Mouse (Mus musculus) bone marrow, adult 2 months (tissue): ENCODE data around the gene Fgf16. TPM values are rescaled to one million over a fixed set of nuclear protein-coding genes. Genes with fewer than 3 reads are reported as not detected.

Experiments used
- H3K27ac ChIP-seq: fragments of 200-500 bp; 2 replicates; pipeline ENCODE4 v1.5.1; 2012; ENCODE audit warnings: low read depth, mild to moderate bottlenecking, control low read depth, inconsistent platforms, low read length; ENCODE audit not compliant: control insufficient read depth, poor library complexity, insufficient read depth
- H3K4me1 ChIP-seq: fragments of 200-500 bp; 2 replicates; pipeline ENCODE4 v1.6.1; 2011; ENCODE audit warnings: low read length; ENCODE audit not compliant: control insufficient read depth, insufficient read depth
- H3K4me3 ChIP-seq: fragments of 200-500 bp; replicated peaks from 2 replicates; pipeline ENCODE3; 2011; ENCODE audit warnings: mild to moderate bottlenecking, low read depth, low read length, control low read depth; ENCODE audit not compliant: control insufficient read depth
- CTCF ChIP-seq: fragments of 200-500 bp; IDR thresholded peaks from 2 replicates; pipeline ENCODE4 v1.5.1; 2011; ENCODE audit warnings: low read length, control low read depth; ENCODE audit not compliant: control insufficient read depth, insufficient read depth
- POLR2A ChIP-seq: fragments of 200-500 bp; IDR thresholded peaks from 2 replicates; pipeline ENCODE4 v1.6.1; 2011; ENCODE audit warnings: low read depth, mild to moderate bottlenecking, control low read depth, low read length, borderline replicate concordance; ENCODE audit not compliant: control insufficient read depth
- WGBS: fragments of 180-500 bp; shearing (Covaris S2); methylation state at CpG from one replicate; pipeline ENCODE4 v1.1.7; 2018; 5-methylcytosine and 5-hydroxymethylcytosine counted together
- polyA plus RNA-seq: library from polyadenylated mRNA; stranded (reverse); fragments of >200 nt; gene quantifications from 2 replicates; pipeline ENCODE4 v1.2.4, GENCODE M21; 2011; ENCODE audit warnings: low replicate concordance; ENCODE audit not compliant: missing spikeins, insufficient read depth, insufficient read length

Fgf16 gene
- polyA plus RNA-seq = not detected in 2 replicates

- no peak within 1 kb of the TSS for H3K27ac ChIP-seq
- H3K4me3 ChIP-seq = peak within 1 kb of the TSS; percentile 3
- TF ChIP-seq CTCF (no peak), POLR2A (no peak)
- no peaks in the 10 kb centered on the region for H3K4me1 ChIP-seq
- 8% methylated on average over 79 of the region's 86 CpGs for WGBS
Measured at GRCm38 (mm10) chrX:105764162-105765004, at the start of gene Fgf16. Fgf16 (plus strand) TSS chrX:105764279.

- Histone ChIP-seq H3K4me1 (no peaks in the 10 kb centered on the region), H3K27ac (no peak overlapping the region), H3K4me3 (no peak overlapping the region)
- 90% methylated on average over 4 of the region's 4 CpGs for WGBS
- TF ChIP-seq POLR2A (no peak), CTCF (no peak)
Measured at GRCm38 (mm10) chrX:105714740-105715139, 49.3 kb upstream of the Fgf16 start.

- TF ChIP-seq POLR2A = no peak
- TF ChIP-seq CTCF = no peak
- H3K4me3 ChIP-seq = no peak overlapping the region
- no peak overlapping the region for H3K27ac ChIP-seq
- no peaks in the 10 kb centered on the region for H3K4me1 ChIP-seq
- WGBS = 89% methylated on average over 7 of the region's 7 CpGs
Measured at GRCm38 (mm10) chrX:105715789-105716321, 48.2 kb upstream of the Fgf16 start.

GRCm38 (mm10) chrX:105718388-105718787 is 45.7 kb upstream of the Fgf16 start:
- TF ChIP-seq CTCF (no peak), POLR2A (no peak)
- Histone ChIP-seq H3K27ac (no peak overlapping the region), H3K4me1 (no peaks in the 10 kb centered on the region), H3K4me3 (no peak overlapping the region)
- 85% methylated on average over 5 of the region's 5 CpGs for WGBS

GRCm38 (mm10) chrX:105718943-105719342 is 45.1 kb upstream of the Fgf16 start:
- H3K27ac ChIP-seq = no peak overlapping the region
- TF ChIP-seq POLR2A = no peak
- no peak for TF ChIP-seq CTCF
- H3K4me3 ChIP-seq = no peak overlapping the region
- 83% methylated on average over 5 of the region's 5 CpGs for WGBS
- no peaks in the 10 kb centered on the region for H3K4me1 ChIP-seq

- Histone ChIP-seq H3K27ac (no peak overlapping the region), H3K4me3 (no peak overlapping the region), H3K4me1 (no peaks in the 10 kb centered on the region)
- WGBS = 26% methylated on average over 7 of the region's 7 CpGs
- no peak for TF ChIP-seq POLR2A
- no peak for TF ChIP-seq CTCF
Measured at GRCm38 (mm10) chrX:105724174-105724573, 39.9 kb upstream of the Fgf16 start.

- Histone ChIP-seq H3K4me1 (no peaks in the 10 kb centered on the region), H3K4me3 (no peak overlapping the region), H3K27ac (no peak overlapping the region)
- WGBS = 10% methylated on average over 23 of the region's 23 CpGs
- TF ChIP-seq POLR2A (no peak), CTCF (0 out of 2 replicates have a peak, but pooled peaks have one; percentile 15)
Measured at GRCm38 (mm10) chrX:105762847-105763527, 1.1 kb upstream of the Fgf16 start.

- WGBS = 9% methylated on average over 20 of the region's 20 CpGs
- no peaks in the 10 kb centered on the region for H3K4me1 ChIP-seq
- H3K4me3 ChIP-seq = no peak overlapping the region
- TF ChIP-seq POLR2A (no peak), CTCF (no peak)
- H3K27ac ChIP-seq = no peak overlapping the region
Measured at GRCm38 (mm10) chrX:105763612-105764011, 467 bp upstream of the Fgf16 start.
